Mouse (Mus musculus): ENCODE data around the gene Fkbp10. TPM values are rescaled to one million over a fixed set of nuclear protein-coding genes. Genes with fewer than 3 reads are reported as not detected.

Fkbp10 gene
- polyA plus RNA-seq (2014; fragmentation: Nextera tagmentation; extraction: Ambion mirVana): 89.3 and 107 TPM in 2 replicates

- under 1% methylated on average over 29 of the region's 31 CpGs for WGBS (ENCODE audit: insufficient replicate concordance)
Measured at GRCm38 (mm10) chr11:100414914-100415822, at the start of gene Fkbp10. Fkbp10 (plus strand) TSS chr11:100415697.

GRCm38 (mm10) chr11:100369145-100369544 lies 46.4 kb upstream of the Fkbp10 start:
- no peak overlapping the region for H3K4me2 ChIP-seq
- H3K36me3 ChIP-seq (ENCODE audit: control insufficient read depth, insufficient read depth, low read length): peaks cover 16% of the 10 kb centered on the region
- H3K27me3 ChIP-seq (ENCODE audit: control insufficient read depth, insufficient read depth, low read length): no peaks in the 10 kb centered on the region; the same call in 1 of the 2 replicates
- ATAC-seq (replicated peaks; ENCODE audit: insufficient number of reproducible peaks, low FRiP score, low TSS enrichment): no peak
- no peak overlapping the region for H3K27ac ChIP-seq (ENCODE audit: low read depth, low read length)
- H3K9ac ChIP-seq (ENCODE audit: low read depth, low read length): peak overlapping the region; percentile 30; the same call in 1 of the 2 replicates
- no peaks in the 10 kb centered on the region for H3K4me1 ChIP-seq (ENCODE audit: control insufficient read depth, insufficient read depth, low read length)
- H3K4me3 ChIP-seq (ENCODE audit: low read depth, low read length): no peak overlapping the region
- H3K9me3 ChIP-seq (replicated peaks; ENCODE audit: control insufficient read depth, low read length): no peaks in the 10 kb centered on the region
- 60% methylated on average over 7 of the region's 7 CpGs for WGBS (ENCODE audit: insufficient replicate concordance)

More at GRCm38 (mm10) chr11:100414914-100415822, at the start of gene Fkbp10:
- peaks cover 5% of the 10 kb centered on the region for H3K36me3 ChIP-seq (ENCODE audit: control insufficient read depth, insufficient read depth, low read length)
- ATAC-seq (replicated peaks; ENCODE audit: insufficient number of reproducible peaks, low FRiP score, low TSS enrichment): peak; percentile 16; the same call in 1 of the 2 replicates
- H3K27ac ChIP-seq (ENCODE audit: low read depth, low read length): peak within 1 kb of the TSS; percentile 95
- peak within 1 kb of the TSS; percentile 90 for H3K9ac ChIP-seq (ENCODE audit: low read depth, low read length)
- peak within 1 kb of the TSS; percentile 94 for H3K4me2 ChIP-seq
- no peaks in the 10 kb centered on the region for H3K9me3 ChIP-seq (replicated peaks; ENCODE audit: control insufficient read depth, low read length)
- H3K27me3 ChIP-seq (ENCODE audit: control insufficient read depth, insufficient read depth, low read length): no peaks in the 10 kb centered on the region
- H3K4me3 ChIP-seq (ENCODE audit: low read depth, low read length): peak within 1 kb of the TSS; percentile 82
- peaks cover 37% of the 10 kb centered on the region for H3K4me1 ChIP-seq (ENCODE audit: control insufficient read depth, insufficient read depth, low read length)

GRCm38 (mm10) chr11:100369822-100370221 lies 45.7 kb upstream of the Fkbp10 start:
- no peak for ATAC-seq (replicated peaks; ENCODE audit: insufficient number of reproducible peaks, low FRiP score, low TSS enrichment)
- Histone ChIP-seq H3K27me3 (ENCODE audit: control insufficient read depth, insufficient read depth, low read length) (no peaks in the 10 kb centered on the region), H3K36me3 (ENCODE audit: control insufficient read depth, insufficient read depth, low read length) (peaks cover 20% of the 10 kb centered on the region), H3K9ac (ENCODE audit: low read depth, low read length) (no peak overlapping the region), H3K4me1 (ENCODE audit: control insufficient read depth, insufficient read depth, low read length) (no peaks in the 10 kb centered on the region), H3K4me3 (ENCODE audit: low read depth, low read length) (no peak overlapping the region), H3K27ac (ENCODE audit: low read depth, low read length) (no peak overlapping the region), H3K9me3 (replicated peaks; ENCODE audit: control insufficient read depth, low read length) (no peaks in the 10 kb centered on the region), H3K4me2 (no peak overlapping the region)
- WGBS (ENCODE audit: insufficient replicate concordance): 57% methylated on average over 8 of the region's 8 CpGs

GRCm38 (mm10) chr11:100371981-100372558 lies 43.4 kb upstream of the Fkbp10 start:
- H3K4me2 ChIP-seq: no peak overlapping the region
- no peaks in the 10 kb centered on the region for H3K9me3 ChIP-seq (replicated peaks; ENCODE audit: control insufficient read depth, low read length)
- no peak overlapping the region for H3K9ac ChIP-seq (ENCODE audit: low read depth, low read length)
- H3K36me3 ChIP-seq (ENCODE audit: control insufficient read depth, insufficient read depth, low read length): peaks cover 39% of the 10 kb centered on the region
- no peaks in the 10 kb centered on the region for H3K4me1 ChIP-seq (ENCODE audit: control insufficient read depth, insufficient read depth, low read length)
- 85% methylated on average over 7 of the region's 8 CpGs for WGBS (ENCODE audit: insufficient replicate concordance)
- H3K4me3 ChIP-seq (ENCODE audit: low read depth, low read length): no peak overlapping the region
- H3K27ac ChIP-seq (ENCODE audit: low read depth, low read length): no peak overlapping the region
- no peaks in the 10 kb centered on the region for H3K27me3 ChIP-seq (ENCODE audit: control insufficient read depth, insufficient read depth, low read length)
- ATAC-seq (replicated peaks; ENCODE audit: insufficient number of reproducible peaks, low FRiP score, low TSS enrichment): no peak

GRCm38 (mm10) chr11:100375127-100375526 lies 40.4 kb upstream of the Fkbp10 start:
- H3K27me3 ChIP-seq (ENCODE audit: control insufficient read depth, insufficient read depth, low read length): no peaks in the 10 kb centered on the region
- no peaks in the 10 kb centered on the region for H3K9me3 ChIP-seq (replicated peaks; ENCODE audit: control insufficient read depth, low read length)
- 78% methylated on average over 9 of the region's 9 CpGs for WGBS (ENCODE audit: insufficient replicate concordance)
- ATAC-seq (replicated peaks; ENCODE audit: insufficient number of reproducible peaks, low FRiP score, low TSS enrichment): no peak
- H3K4me1 ChIP-seq (ENCODE audit: control insufficient read depth, insufficient read depth, low read length): no peaks in the 10 kb centered on the region
- no peak overlapping the region for H3K4me3 ChIP-seq (ENCODE audit: low read depth, low read length)
- peaks cover 52% of the 10 kb centered on the region for H3K36me3 ChIP-seq (ENCODE audit: control insufficient read depth, insufficient read depth, low read length)
- no peak overlapping the region for H3K9ac ChIP-seq (ENCODE audit: low read depth, low read length)
- H3K27ac ChIP-seq (ENCODE audit: low read depth, low read length): no peak overlapping the region
- no peak overlapping the region for H3K4me2 ChIP-seq

- no peaks in the 10 kb centered on the region for H3K27me3 ChIP-seq (ENCODE audit: control insufficient read depth, insufficient read depth, low read length)
- H3K36me3 ChIP-seq (ENCODE audit: control insufficient read depth, insufficient read depth, low read length): peaks cover 54% of the 10 kb centered on the region
- 0 out of 2 replicates have a peak overlapping the region, but pooled peaks have one; percentile 15 for H3K27ac ChIP-seq (ENCODE audit: low read depth, low read length)
- H3K9me3 ChIP-seq (replicated peaks; ENCODE audit: control insufficient read depth, low read length): no peaks in the 10 kb centered on the region
- no peak overlapping the region for H3K9ac ChIP-seq (ENCODE audit: low read depth, low read length)
- no peak overlapping the region for H3K4me2 ChIP-seq
- WGBS (ENCODE audit: insufficient replicate concordance): 69% methylated on average over 4 of the region's 4 CpGs
- H3K4me1 ChIP-seq (ENCODE audit: control insufficient read depth, insufficient read depth, low read length): no peaks in the 10 kb centered on the region
- H3K4me3 ChIP-seq (ENCODE audit: low read depth, low read length): no peak overlapping the region
- ATAC-seq (replicated peaks; ENCODE audit: insufficient number of reproducible peaks, low FRiP score, low TSS enrichment): no peak
Measured at GRCm38 (mm10) chr11:100376005-100376404, 39.5 kb upstream of the Fkbp10 start.

GRCm38 (mm10) chr11:100376746-100377389 lies 38.6 kb upstream of the Fkbp10 start:
- WGBS (ENCODE audit: insufficient replicate concordance): 83% methylated on average over 21 of the region's 21 CpGs
- peaks cover 60% of the 10 kb centered on the region for H3K36me3 ChIP-seq (ENCODE audit: control insufficient read depth, insufficient read depth, low read length)
- no peaks in the 10 kb centered on the region for H3K4me1 ChIP-seq (ENCODE audit: control insufficient read depth, insufficient read depth, low read length)
- no peak overlapping the region for H3K4me3 ChIP-seq (ENCODE audit: low read depth, low read length)
- no peak overlapping the region for H3K4me2 ChIP-seq
- H3K27me3 ChIP-seq (ENCODE audit: control insufficient read depth, insufficient read depth, low read length): no peaks in the 10 kb centered on the region
- H3K9ac ChIP-seq (ENCODE audit: low read depth, low read length): no peak overlapping the region
- no peak for ATAC-seq (replicated peaks; ENCODE audit: insufficient number of reproducible peaks, low FRiP score, low TSS enrichment)
- H3K27ac ChIP-seq (ENCODE audit: low read depth, low read length): no peak overlapping the region
- H3K9me3 ChIP-seq (replicated peaks; ENCODE audit: control insufficient read depth, low read length): no peaks in the 10 kb centered on the region

- H3K4me2 ChIP-seq: no peak overlapping the region
- peaks cover 66% of the 10 kb centered on the region for H3K36me3 ChIP-seq (ENCODE audit: control insufficient read depth, insufficient read depth, low read length)
- H3K9ac ChIP-seq (ENCODE audit: low read depth, low read length): no peak overlapping the region
- no peak overlapping the region for H3K27ac ChIP-seq (ENCODE audit: low read depth, low read length)
- WGBS (ENCODE audit: insufficient replicate concordance): 90% methylated on average over 14 of the region's 14 CpGs
- ATAC-seq (replicated peaks; ENCODE audit: insufficient number of reproducible peaks, low FRiP score, low TSS enrichment): no peak
- no peaks in the 10 kb centered on the region for H3K9me3 ChIP-seq (replicated peaks; ENCODE audit: control insufficient read depth, low read length)
- no peaks in the 10 kb centered on the region for H3K4me1 ChIP-seq (ENCODE audit: control insufficient read depth, insufficient read depth, low read length)
- H3K4me3 ChIP-seq (ENCODE audit: low read depth, low read length): no peak overlapping the region
- H3K27me3 ChIP-seq (ENCODE audit: control insufficient read depth, insufficient read depth, low read length): no peaks in the 10 kb centered on the region
Measured at GRCm38 (mm10) chr11:100377989-100378388, 37.5 kb upstream of the Fkbp10 start.
